Mouse (Mus musculus) CH12.LX (cell line): ENCODE measurements around the gene Kctd20. TPM values are rescaled to one million over a fixed set of nuclear protein-coding genes. Genes with fewer than 3 reads are reported as not detected.

Source experiments
- DNase-seq: peaks from one replicate; pipeline ENCODE4 v3.0.0-alpha.2; 2013; ENCODE audit errors: extremely low read depth
- H3K27ac ChIP-seq: 2 replicates; pipeline ENCODE4 v1.5.1; 2012; ENCODE audit warnings: low read depth, mild to moderate bottlenecking, control low read depth, moderate library complexity; ENCODE audit not compliant: insufficient read depth
- H3K27me3 ChIP-seq: replicated peaks from 2 replicates; pipeline ENCODE3; 2012; ENCODE audit warnings: inconsistent platforms
- H3K36me3 ChIP-seq, 2 experiments: replicated peaks in 1 of 2; 2 replicates each; pipeline versions ENCODE3 to v1.6.1; 2012; ENCODE audit warnings: inconsistent platforms in 1 of 2, low read length in 1 of 2, mild to moderate bottlenecking in 1 of 2, mixed read lengths in 1 of 2, moderate library complexity in 1 of 2; ENCODE audit not compliant: control insufficient read depth in 1 of 2, insufficient read depth in 1 of 2
- H3K4me1 ChIP-seq, 2 experiments: 2 replicates each; pipeline ENCODE4 v1.6.1; 2012; ENCODE audit warnings: inconsistent platforms in 1 of 2, moderate library complexity in 1 of 2; ENCODE audit not compliant: insufficient read depth in 2 of 2, control insufficient read depth in 1 of 2
- H3K4me2 ChIP-seq: 2 replicates; pipeline ENCODE4 v1.6.1; 2012; ENCODE audit warnings: low read depth, mild to moderate bottlenecking, control low read depth; ENCODE audit not compliant: poor library complexity, insufficient read depth, severe bottlenecking
- H3K4me3 ChIP-seq, 3 experiments: fragments of 150-350 bp in 1 of 3; sonication (generic) in 1 of 3; replicated peaks in 1 of 3; 2 replicates each; pipeline versions ENCODE3 to v1.5.1; 2011 to 2012; ENCODE audit warnings: low read depth in 2 of 3, low read length in 2 of 3, mild to moderate bottlenecking in 2 of 3, moderate library complexity in 2 of 3, control low read depth in 1 of 3, improper control_type of control experiment in 1 of 3, inconsistent platforms in 1 of 3, mixed read lengths in 1 of 3; ENCODE audit not compliant: poor library complexity in 1 of 3
- H3K79me2 ChIP-seq: replicated peaks from 2 replicates; pipeline ENCODE4 v1.6.1; 2012; ENCODE audit warnings: mild to moderate bottlenecking, moderate library complexity; ENCODE audit not compliant: control insufficient read depth, poor library complexity, insufficient read depth, severe bottlenecking; ENCODE audit errors: extremely low read depth
- H3K9ac ChIP-seq: 2 replicates; pipeline ENCODE4 v1.6.1; 2012; ENCODE audit warnings: low read depth, mild to moderate bottlenecking, control low read depth, moderate library complexity; ENCODE audit not compliant: insufficient read depth
- H3K9me3 ChIP-seq: replicated peaks from 2 replicates; pipeline ENCODE3; 2012; ENCODE audit warnings: low read length, inconsistent platforms, mixed read lengths
- BHLHE40 ChIP-seq: IDR thresholded peaks from 2 replicates; pipeline ENCODE4 v1.6.1; 2011; ENCODE audit warnings: mild to moderate bottlenecking, low read depth, low read length, improper control_type of control experiment
- CHD1 ChIP-seq: IDR thresholded peaks from 2 replicates; pipeline ENCODE4 v1.6.1; 2012; ENCODE audit warnings: low read depth, low read length, improper control_type of control experiment, inconsistent platforms
- CTCF ChIP-seq, 2 experiments: IDR thresholded peaks in 1 of 2; conservative IDR thresholded peaks in 1 of 2; 2 replicates each; pipeline ENCODE4 v1.5.1; 2011 to 2012; ENCODE audit warnings: low read depth in 2 of 2, low read length in 2 of 2, improper control_type of control experiment in 1 of 2, inconsistent platforms in 1 of 2, mild to moderate bottlenecking in 1 of 2, moderate library complexity in 1 of 2
- ELF1 ChIP-seq: IDR thresholded peaks from 2 replicates; pipeline ENCODE4 v1.6.1; 2014; ENCODE audit warnings: low read depth, mild to moderate bottlenecking, inconsistent platforms, low read length, improper control_type of control experiment
- ETS1 ChIP-seq: conservative IDR thresholded peaks from 2 replicates; pipeline ENCODE4 v1.6.1; 2012; ENCODE audit warnings: low read depth, mild to moderate bottlenecking, inconsistent platforms, low read length, improper control_type of control experiment, moderate library complexity
- HCFC1 ChIP-seq: IDR thresholded peaks from 2 replicates; pipeline ENCODE4 v1.6.1; 2012; ENCODE audit warnings: low read depth, mild to moderate bottlenecking, inconsistent platforms, low read length, improper control_type of control experiment
- JUN ChIP-seq: IDR thresholded peaks from 2 replicates; pipeline ENCODE4 v1.6.1; 2011; ENCODE audit warnings: low read depth, mild to moderate bottlenecking, low read length, improper control_type of control experiment, moderate library complexity; ENCODE audit not compliant: insufficient read depth
- MAFK ChIP-seq: IDR thresholded peaks from 2 replicates; pipeline ENCODE4 v1.6.1; 2011; ENCODE audit warnings: low read length, improper control_type of control experiment; ENCODE audit not compliant: insufficient replicate concordance
- MAX ChIP-seq: IDR thresholded peaks from 2 replicates; pipeline ENCODE4 v1.6.1; 2011; ENCODE audit warnings: low read length, improper control_type of control experiment
- RAD21 ChIP-seq: IDR thresholded peaks from 2 replicates; pipeline ENCODE4 v1.6.1; 2011; ENCODE audit warnings: low read depth, mild to moderate bottlenecking, low read length, improper control_type of control experiment, moderate library complexity
- SIN3A ChIP-seq: IDR thresholded peaks from 2 replicates; pipeline ENCODE4 v1.6.1; 2012; ENCODE audit warnings: low read length, improper control_type of control experiment, inconsistent platforms
- SMC3 ChIP-seq: IDR thresholded peaks from 2 replicates; pipeline ENCODE4 v1.6.1; 2011; ENCODE audit warnings: low read depth, low read length, improper control_type of control experiment
- TBP ChIP-seq: conservative IDR thresholded peaks from 2 replicates; pipeline ENCODE4 v1.6.1; 2011; ENCODE audit warnings: low read depth, low read length, improper control_type of control experiment
- UBTF ChIP-seq: IDR thresholded peaks from 2 replicates; pipeline ENCODE4 v1.6.1; 2012; ENCODE audit warnings: low read depth, mild to moderate bottlenecking, inconsistent platforms, low read length, improper control_type of control experiment, moderate library complexity
- USF1 ChIP-seq: IDR thresholded peaks from 2 replicates; pipeline ENCODE4 v1.6.1; 2014; ENCODE audit warnings: low read depth, mild to moderate bottlenecking, inconsistent platforms, low read length, improper control_type of control experiment
- ZC3H11A ChIP-seq: IDR thresholded peaks from 2 replicates; pipeline ENCODE4 v1.6.1; 2012; ENCODE audit warnings: low read depth, mild to moderate bottlenecking, inconsistent platforms, low read length, improper control_type of control experiment
- dilution Hi-C: fragments of 300-500 bp; cut with MboI; formaldehyde crosslinking; loops from 2 replicates; pipeline ENCODE4 v1.14.3; 2020; ENCODE audit warnings: low sequenced_read_pairs; ENCODE audit not compliant: extremely low pct_unique_long_range_greater_than_20kb, extremely low pct_ligation_motif_present
- in situ Hi-C: fragments of 300-500 bp; cut with MboI; formaldehyde crosslinking; loops from 3 replicates; pipeline ENCODE4 v1.14.3; 2019; ENCODE audit warnings: low sequenced_read_pairs, low pct_ligation_motif_present, low pct_unique_long_range_greater_than_20kb, mixed read lengths
- polyA plus RNA-seq: library from polyadenylated mRNA; unstranded; fragments of >175 nt; gene quantifications from 2 replicates; pipeline ENCODE4 v1.2.1, GENCODE M21; 2012; ENCODE audit warnings: low read depth; ENCODE audit not compliant: insufficient read length
- total RNA-seq, 2 experiments: library from RNA; depleted of rRNA; stranded (reverse); fragments of 300-350 nt in 1 of 2; fragments of >200 nt in 1 of 2; gene quantifications; 2 replicates each; pipeline ENCODE4 v1.2.3; 2012 to 2014

The Kctd20 gene
- total and polyA plus RNA-seq, 3 experiments = 40.1 to 85.2 (median 68.5) TPM

GRCm38 (mm10) chr17:28931436-28932211, 20.1 kb upstream of the Kctd20 start:
- in situ Hi-C loops (no loop called here), dilution Hi-C loops (no loop called here)

GRCm38 (mm10) chr17:28932274-28932673, 19.5 kb upstream of the Kctd20 start:
- H3K27ac ChIP-seq = no peak overlapping the region
- H3K27me3 ChIP-seq = no peaks in the 10 kb centered on the region
- no peak overlapping the region for H3K4me2 ChIP-seq
- in situ Hi-C loops = no loop called here
- dilution Hi-C loops = no loop called here
- peaks cover 5 to 9% of the 10 kb centered on the region in 2 experiments for H3K4me1 ChIP-seq
- no peaks in the 10 kb centered on the region for H3K36me3 ChIP-seq
- no peak for DNase-seq
- TF ChIP-seq ELF1 (no peak), MAFK (no peak), BHLHE40 (no peak), ZC3H11A (no peak), HCFC1 (no peak), SMC3 (no peak), MAX (no peak), SIN3A (no peak), JUN (no peak), USF1 (no peak), ETS1 (no peak), UBTF (no peak), CHD1 (no peak), TBP (no peak), RAD21 (no peak)
- peaks cover 6% of the 10 kb centered on the region for H3K9me3 ChIP-seq
- no peak overlapping the region for H3K4me3 ChIP-seq
- H3K79me2 ChIP-seq = no peaks in the 10 kb centered on the region
- no peak overlapping the region for H3K9ac ChIP-seq

More at GRCm38 (mm10) chr17:28931436-28932211, 20.1 kb upstream of the Kctd20 start:
- H3K79me2 ChIP-seq = no peaks in the 10 kb centered on the region
- no peak overlapping the region for H3K4me3 ChIP-seq
- no peak overlapping the region for H3K4me2 ChIP-seq
- no peak for DNase-seq
- H3K9me3 ChIP-seq = peaks cover under 1% of the 10 kb centered on the region
- H3K36me3 ChIP-seq = no peaks in the 10 kb centered on the region
- H3K27ac ChIP-seq = no peak overlapping the region
- TF ChIP-seq RAD21 (no peak), HCFC1 (no peak), SMC3 (no peak), CTCF (conservative IDR thresholded peaks at IDR 0.05 in 1 of 2, IDR thresholded peaks at IDR 0.05 in 1 of 2; ENCODE audit: low read depth in 2 of 2, low read length in 2 of 2) (no peak)
- no peaks in the 10 kb centered on the region for H3K27me3 ChIP-seq
- peaks cover 7 to 9% of the 10 kb centered on the region in 2 experiments for H3K4me1 ChIP-seq
- no peak overlapping the region for H3K9ac ChIP-seq
